Mouse (Mus musculus): ENCODE results near the gene Med24. TPM values are rescaled to one million over a fixed set of nuclear protein-coding genes. Genes with fewer than 3 reads are reported as not detected.

Gene Med24
- 23.4 and 23.6 TPM in 2 replicates for polyA plus RNA-seq (2015; fragmentation: Nextera tagmentation; extraction: Ambion mirVana)

DNA sequence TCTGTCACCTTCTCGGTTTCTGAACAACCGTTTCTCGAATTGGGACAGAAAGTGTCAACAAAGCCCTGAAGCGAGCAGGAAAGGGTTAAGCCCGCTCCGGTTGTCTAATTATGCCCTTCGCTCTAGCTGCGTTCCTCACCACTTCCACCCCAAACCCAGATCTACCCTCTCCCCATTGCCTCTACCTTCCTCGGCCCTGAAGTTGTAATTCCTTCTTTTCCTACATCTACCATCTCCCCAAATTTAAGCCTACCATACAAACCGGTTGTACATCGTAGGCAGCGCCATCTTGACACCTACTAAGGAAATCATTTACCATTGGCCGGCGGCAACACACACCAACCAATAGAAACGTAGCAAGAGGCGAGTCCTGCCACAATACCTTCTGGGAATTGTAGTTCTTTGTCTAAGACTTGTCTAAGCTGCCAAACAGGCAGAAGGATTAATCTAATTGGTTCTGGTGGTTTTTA lies at the start of gene Med24:
Med24 (minus strand) TSS at position 317 of the 470 bp plus-strand sequence.

DNA sequence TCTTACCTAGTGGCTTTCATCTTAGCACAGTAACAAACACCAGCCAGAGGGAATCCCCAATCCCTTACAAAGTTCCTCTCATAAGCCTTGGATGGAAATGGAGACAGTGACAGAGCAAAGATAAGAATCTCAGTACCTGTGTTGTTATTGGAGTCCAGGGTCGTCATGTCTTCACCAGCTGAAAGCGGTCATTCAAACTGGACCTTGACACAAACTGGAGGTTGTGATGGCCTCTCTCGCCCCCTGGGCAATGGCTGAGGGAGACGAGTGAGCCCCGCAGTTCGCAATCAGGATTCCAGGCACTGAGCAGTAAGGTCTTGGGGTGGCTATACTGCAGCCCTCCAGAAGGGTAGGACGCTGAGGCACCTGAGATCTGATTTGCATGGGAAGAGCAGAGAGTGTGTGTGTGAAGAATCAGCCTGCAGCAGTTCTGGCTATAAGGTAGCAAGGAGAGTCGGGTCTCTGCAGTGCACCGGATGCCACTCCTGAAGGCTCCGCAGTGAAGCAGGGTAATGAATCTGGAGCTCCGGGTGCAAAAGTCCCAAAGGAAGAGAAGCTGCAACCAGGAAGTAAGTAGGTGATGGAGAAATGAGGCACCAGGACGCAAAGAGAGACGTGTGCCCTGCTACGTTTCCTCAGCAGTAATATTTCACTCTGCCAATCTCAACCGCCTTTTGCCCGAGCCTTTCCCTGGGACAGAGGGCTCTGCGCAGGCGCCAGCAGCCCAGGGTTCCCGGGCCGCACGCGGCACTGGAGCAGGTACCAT lies 45.5 kb upstream of the Med24 start, which contains the start of gene Nr1d1:
Nr1d1 (minus strand) TSS at position 752 of the 766 bp plus-strand sequence.

DNA sequence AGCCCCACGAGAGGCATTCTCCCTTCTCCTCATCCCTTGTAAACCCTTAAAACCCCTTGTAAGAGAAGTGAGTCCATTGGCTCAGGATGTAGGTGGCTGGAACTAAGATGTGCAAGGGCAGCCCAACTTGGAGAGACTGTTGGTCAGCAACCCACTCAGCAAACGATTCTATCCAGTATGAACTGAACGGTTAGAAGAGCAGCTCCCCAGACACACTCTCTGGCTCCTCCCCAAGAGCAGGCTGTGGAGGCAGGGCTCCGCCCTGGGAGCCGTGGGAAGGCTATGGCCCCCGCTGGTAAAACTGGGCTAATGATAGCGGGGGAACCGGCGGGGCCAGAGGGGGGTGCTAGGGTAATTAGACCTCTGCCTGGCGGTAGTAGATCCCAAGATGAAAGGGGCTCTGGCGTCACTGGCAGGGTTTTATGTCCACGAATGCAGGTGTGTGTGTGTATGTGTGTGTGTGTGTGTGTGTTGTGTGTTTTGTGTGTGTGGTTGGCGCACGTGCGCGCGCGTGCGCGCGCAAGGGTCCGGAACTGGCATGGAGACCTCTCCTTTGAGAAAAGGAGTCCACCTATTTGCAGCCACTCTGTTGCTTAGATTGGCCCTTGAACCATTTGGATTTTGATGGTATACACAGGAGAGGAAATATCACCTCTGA lies 11.3 kb upstream of the Med24 start, which contains the start of gene Thra:
Thra (plus strand) TSS at position 246 of the 658 bp plus-strand sequence.

DNA sequence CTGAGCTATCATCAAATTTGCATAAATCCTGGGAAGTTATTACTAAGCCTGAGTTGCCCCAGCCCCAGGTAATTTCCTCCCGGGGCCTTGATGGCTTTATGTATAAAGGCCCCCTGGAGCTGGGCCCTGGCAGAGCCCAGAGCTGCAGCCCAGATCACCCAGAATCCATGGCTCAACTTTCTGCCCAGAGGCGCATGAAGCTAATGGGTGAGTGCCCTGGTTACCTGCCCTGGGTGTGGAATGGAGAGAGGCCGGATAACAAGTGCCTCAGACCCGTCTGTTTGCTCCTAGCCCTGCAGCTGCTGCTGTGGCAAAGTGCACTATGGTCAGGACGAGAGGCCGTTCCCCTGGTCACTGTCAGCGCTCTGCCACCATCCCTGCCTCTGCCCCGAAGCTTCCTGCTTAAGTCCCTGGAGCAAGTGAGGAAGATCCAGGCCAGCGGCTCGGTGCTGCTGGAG lies 28.0 kb downstream of the Med24 start, which contains the start of gene Csf3:
Csf3 (plus strand) TSS at position 51 of the 458 bp plus-strand sequence.

DNA sequence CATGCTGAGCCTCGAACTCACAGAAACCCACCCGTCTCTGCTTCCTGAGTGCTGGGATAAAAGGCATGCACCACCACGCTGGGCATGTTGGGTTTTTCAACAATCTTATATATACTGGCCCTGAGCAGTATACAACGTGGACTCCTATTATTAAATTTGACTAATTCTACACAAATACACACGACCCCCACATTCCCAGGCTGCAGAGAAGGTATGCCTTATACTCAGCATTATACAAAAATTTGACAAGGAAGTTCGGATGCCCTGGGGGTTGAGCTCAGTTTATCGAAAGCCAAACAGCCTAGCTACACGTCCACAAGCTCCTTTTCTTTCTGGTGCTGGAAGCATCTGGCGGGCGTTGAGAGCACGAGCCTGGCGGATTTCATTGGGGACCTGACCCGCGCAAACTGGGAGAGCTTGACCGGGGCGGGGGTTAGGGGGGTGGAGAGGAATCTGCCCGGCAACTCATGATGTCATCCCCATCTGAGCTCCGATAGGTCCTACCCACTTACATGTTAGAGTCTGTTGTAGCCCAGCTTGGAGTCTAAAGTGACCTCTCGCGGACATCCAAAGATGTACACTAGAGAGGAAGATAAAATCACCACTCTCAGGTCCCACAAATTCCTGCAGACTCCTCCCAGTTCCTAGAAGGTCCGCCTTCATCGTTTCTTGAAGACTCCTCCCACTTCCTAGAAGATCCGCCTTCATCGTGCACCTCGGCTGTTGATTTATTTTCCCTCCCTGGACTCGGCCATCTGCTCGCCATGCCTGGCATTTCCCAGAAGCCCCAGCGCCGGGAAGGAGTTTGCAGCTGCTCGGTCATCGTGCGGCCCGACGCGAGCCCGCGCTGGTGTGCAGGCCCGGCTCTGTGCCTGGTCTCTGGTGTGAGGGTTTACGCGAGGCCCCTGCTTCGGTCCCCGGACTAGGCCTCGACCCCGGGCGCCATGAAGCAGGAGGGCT lies 47.2 kb downstream of the Med24 start, which contains the start of gene Psmd3:
Psmd3 (plus strand) TSS at position 769 of the 960 bp plus-strand sequence.

DNA sequence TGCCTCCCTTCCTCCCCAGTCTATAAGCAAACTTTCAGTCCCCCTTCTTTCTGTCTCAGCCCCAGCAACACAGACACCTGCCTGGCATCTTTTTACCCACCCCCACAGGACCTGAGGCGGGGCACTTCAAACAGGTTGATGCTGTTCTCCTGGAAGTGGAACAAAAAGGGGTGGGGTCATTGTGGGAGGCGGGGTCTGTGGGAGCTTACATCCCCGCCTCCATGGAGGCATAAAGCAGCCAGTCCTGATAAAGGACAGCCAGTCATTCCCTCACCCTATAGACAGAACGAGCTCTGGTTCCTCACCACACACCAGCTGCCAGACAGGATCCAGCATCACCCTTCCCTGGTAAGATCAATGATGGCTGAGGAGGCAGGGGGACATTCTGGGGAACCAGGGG lies 65.1 kb downstream of the Med24 start, which contains the start of gene Gsdma:
Gsdma (plus strand) TSS at position 261 of the 400 bp plus-strand sequence.

Other genes starting within 250 kb of the Med24 start
- 0.13 and 0.28 TPM in 2 replicates for gene Ikzf3, start 183.4 kb downstream of the Med24 start, polyA plus RNA-seq (2015; fragmentation: Nextera tagmentation; extraction: Ambion mirVana)
- 0.21 and 0.23 TPM in 2 replicates for gene Zpbp2, start 178.3 kb downstream of the Med24 start, polyA plus RNA-seq (2015; fragmentation: Nextera tagmentation; extraction: Ambion mirVana)
- gene Ormdl3, start 142.1 kb downstream of the Med24 start, polyA plus RNA-seq (2015; fragmentation: Nextera tagmentation; extraction: Ambion mirVana): 34.8 and 60.2 TPM in 2 replicates
- gene Lrrc3c, start 131.1 kb downstream of the Med24 start, polyA plus RNA-seq (2015; fragmentation: Nextera tagmentation; extraction: Ambion mirVana): not detected in 2 replicates
- 0.40 TPM in 1 of 2 replicates, not detected in the other for gene Gm12355, start 103.8 kb downstream of the Med24 start, polyA plus RNA-seq (2015; fragmentation: Nextera tagmentation; extraction: Ambion mirVana)
- gene Gsdma3, start 103.1 kb downstream of the Med24 start, polyA plus RNA-seq (2015; fragmentation: Nextera tagmentation; extraction: Ambion mirVana): not detected in 2 replicates
- gene Gsdma2, start 82.7 kb downstream of the Med24 start, polyA plus RNA-seq (2015; fragmentation: Nextera tagmentation; extraction: Ambion mirVana): not detected in 2 replicates
- gene Gsdma, start 65.1 kb downstream of the Med24 start, polyA plus RNA-seq (2015; fragmentation: Nextera tagmentation; extraction: Ambion mirVana): 1.4 TPM in 1 of 2 replicates, not detected in the other
- gene Psmd3, start 46.9 kb downstream of the Med24 start, polyA plus RNA-seq (2015; fragmentation: Nextera tagmentation; extraction: Ambion mirVana): 148 and 160 TPM in 2 replicates
- gene Csf3, start 28.2 kb downstream of the Med24 start, polyA plus RNA-seq (2015; fragmentation: Nextera tagmentation; extraction: Ambion mirVana): not detected in 2 replicates
- 39.8 and 45.3 TPM in 2 replicates for gene Thra, start 11.2 kb upstream of the Med24 start, polyA plus RNA-seq (2015; fragmentation: Nextera tagmentation; extraction: Ambion mirVana)
- 12.0 and 12.5 TPM in 2 replicates for gene Nr1d1, start 45.9 kb upstream of the Med24 start, polyA plus RNA-seq (2015; fragmentation: Nextera tagmentation; extraction: Ambion mirVana)
- 15.3 TPM in 2 replicates for gene Msl1, start 66.1 kb upstream of the Med24 start, polyA plus RNA-seq (2015; fragmentation: Nextera tagmentation; extraction: Ambion mirVana)
- 14.2 and 15.4 TPM in 2 replicates for gene Casc3, start 75.5 kb upstream of the Med24 start, polyA plus RNA-seq (2015; fragmentation: Nextera tagmentation; extraction: Ambion mirVana)
- 1.3 and 1.8 TPM in 2 replicates for gene Rapgefl1, start 107.3 kb upstream of the Med24 start, polyA plus RNA-seq (2015; fragmentation: Nextera tagmentation; extraction: Ambion mirVana)
- gene Wipf2, start 134.2 kb upstream of the Med24 start, polyA plus RNA-seq (2015; fragmentation: Nextera tagmentation; extraction: Ambion mirVana): 1.0 and 1.4 TPM in 2 replicates
- gene Cdc6, start 178.4 kb upstream of the Med24 start, polyA plus RNA-seq (2015; fragmentation: Nextera tagmentation; extraction: Ambion mirVana): 2.6 and 4.5 TPM in 2 replicates
- gene Rara, start 198.4 kb upstream of the Med24 start, polyA plus RNA-seq (2015; fragmentation: Nextera tagmentation; extraction: Ambion mirVana): 23.7 and 26.3 TPM in 2 replicates

All from skeletal muscle tissue, postnatal 0 days (tissue).